Mouse (Mus musculus): ENCODE data around the gene Mllt11.

DNA sequence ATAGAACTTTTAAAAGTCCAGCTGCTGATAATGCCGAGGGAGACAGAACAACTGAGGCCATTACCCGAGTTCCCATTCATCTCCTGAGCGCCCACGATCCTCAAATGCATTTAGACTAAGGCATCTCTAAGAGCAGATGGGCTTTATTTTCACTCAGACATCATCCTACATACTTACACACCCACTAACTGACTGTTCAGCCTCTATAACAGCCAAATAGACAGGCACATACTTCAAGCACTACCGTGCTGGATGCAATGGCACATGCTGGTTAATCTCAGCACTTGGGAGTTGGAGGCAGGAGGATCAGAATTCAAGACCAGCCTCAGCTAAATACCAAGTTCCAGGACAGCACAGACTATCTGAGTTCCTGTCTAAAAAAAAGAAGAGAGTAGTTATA is 37.8 kb upstream of the Mllt11 start:
- TF ChIP-seq CTCF (IDR thresholded peaks at IDR 0.05; ENCODE audit: control insufficient read depth, insufficient read depth, low read length) (no peak), POLR2A (IDR thresholded peaks at IDR 0.05; ENCODE audit: borderline replicate concordance, control insufficient read depth, low read depth, low read length) (no peak)
